Mouse (Mus musculus): ENCODE measurements around the gene Zbtb38. TPM values are rescaled to one million over a fixed set of nuclear protein-coding genes. Genes with fewer than 3 reads are reported as not detected.

Gene Zbtb38
- polyA plus RNA-seq, 1 experiment from 2014 or later = 32.1 TPM

GRCm38 (mm10) chr9:96633771-96634170 lies 118.9 kb downstream of the Zbtb38 start:
- no peak overlapping the region for H3K4me2 ChIP-seq
- H3K27ac ChIP-seq (ENCODE audit: poor library complexity, severe bottlenecking) = no peak overlapping the region
- no peak for ATAC-seq (ENCODE audit: insufficient number of reproducible peaks, low FRiP score)
- 82% methylated on average over 2 of the region's 2 CpGs for WGBS
- H3K4me1 ChIP-seq (replicated peaks) = peaks cover 14% of the 10 kb centered on the region
- H3K9me3 ChIP-seq (replicated peaks) = no peaks in the 10 kb centered on the region
- no peak overlapping the region for H3K4me3 ChIP-seq
- peaks cover 7% of the 10 kb centered on the region; the same call in 1 of the 2 replicates for H3K27me3 ChIP-seq (replicated peaks)
- H3K9ac ChIP-seq = no peak overlapping the region
- H3K36me3 ChIP-seq = no peaks in the 10 kb centered on the region

Other genes starting within 250 kb of the Zbtb38 start
- gene Gm28729, start 227.6 kb downstream of the Zbtb38 start, polyA plus RNA-seq (2016; fragmentation: Nextera tagmentation; extraction: Ambion mirVana) = not detected in 2 replicates
- gene Rasa2, start 121.2 kb downstream of the Zbtb38 start, polyA plus RNA-seq (2016; fragmentation: Nextera tagmentation; extraction: Ambion mirVana) = 16.1 and 17.6 TPM in 2 replicates
- gene Pxylp1, start 139.8 kb upstream of the Zbtb38 start, polyA plus RNA-seq (2016; fragmentation: Nextera tagmentation; extraction: Ambion mirVana) = 36.9 and 37.3 TPM in 2 replicates